Mouse (Mus musculus): ENCODE measurements at regions not wholly inside any gene's neighbourhood (a gene's known extent, or its start where the extent isn't known, plus 50 kb on each side); places are given as distances from the start of the nearest gene placed in this dataset.

DNA sequence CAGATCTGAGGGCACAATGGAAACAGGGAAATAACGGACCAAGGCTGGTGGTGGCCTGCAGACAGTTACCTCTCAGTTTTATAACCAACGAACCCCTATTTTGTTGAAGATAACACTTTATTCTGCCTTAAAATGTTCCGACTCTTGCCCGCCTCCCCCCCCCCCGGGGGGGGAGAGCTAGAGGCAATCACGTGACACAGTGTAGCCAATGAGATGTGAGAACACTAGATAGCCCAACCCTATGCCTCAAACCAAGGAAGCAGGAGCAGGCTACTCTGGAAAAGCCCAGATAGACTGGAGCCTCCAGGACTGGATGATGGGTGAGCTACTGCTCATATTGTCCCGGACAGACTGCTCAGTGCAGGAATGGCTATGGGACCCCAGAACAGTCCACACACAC, 272.9 kb downstream of the Ptpru start:
- DNase-seq (ENCODE audit: low read depth, low spot score): no peak

DNA sequence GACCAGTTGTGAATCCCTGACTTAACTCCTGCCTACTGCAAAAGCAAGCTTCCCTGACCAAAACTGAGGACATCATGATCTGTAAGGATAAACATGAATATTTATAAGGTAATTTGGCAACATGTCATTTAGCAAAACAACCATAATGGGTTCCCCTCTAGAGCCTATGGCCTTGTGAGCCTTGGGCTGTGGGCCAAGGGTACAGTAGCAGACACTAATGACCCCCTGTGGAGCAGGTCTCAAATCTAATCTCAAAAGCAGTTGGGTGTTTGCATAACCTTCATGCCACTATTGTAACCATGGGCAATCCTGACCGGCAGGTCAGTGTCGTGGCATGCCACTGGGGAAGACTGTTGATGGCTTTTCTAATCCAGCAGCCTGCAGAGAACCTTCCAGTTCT, 270.8 kb downstream of the Ptpru start:
- no peak for DNase-seq (ENCODE audit: low read depth, low spot score)

DNA sequence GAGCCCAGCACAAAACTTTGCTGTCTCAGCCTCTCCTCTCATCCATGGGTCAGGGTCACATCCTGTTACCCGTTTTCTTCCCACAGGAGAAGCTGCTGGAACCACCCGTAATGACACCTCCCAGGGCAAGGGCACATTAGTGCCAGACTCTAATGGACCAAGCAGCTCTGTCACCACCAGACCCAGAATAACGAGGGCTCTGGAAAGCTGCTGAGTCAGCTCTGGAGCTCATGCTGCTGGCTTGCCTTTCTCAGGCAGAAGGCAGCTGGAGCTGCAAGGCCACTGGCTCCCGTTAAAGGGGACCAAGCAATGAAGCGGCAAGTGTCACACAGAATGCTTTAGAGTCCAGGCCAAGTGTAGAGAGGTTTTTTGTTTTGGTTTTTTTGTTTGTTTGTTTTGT, 268.9 kb downstream of the Ptpru start:
- no peak for DNase-seq (ENCODE audit: low read depth, low spot score)

DNA sequence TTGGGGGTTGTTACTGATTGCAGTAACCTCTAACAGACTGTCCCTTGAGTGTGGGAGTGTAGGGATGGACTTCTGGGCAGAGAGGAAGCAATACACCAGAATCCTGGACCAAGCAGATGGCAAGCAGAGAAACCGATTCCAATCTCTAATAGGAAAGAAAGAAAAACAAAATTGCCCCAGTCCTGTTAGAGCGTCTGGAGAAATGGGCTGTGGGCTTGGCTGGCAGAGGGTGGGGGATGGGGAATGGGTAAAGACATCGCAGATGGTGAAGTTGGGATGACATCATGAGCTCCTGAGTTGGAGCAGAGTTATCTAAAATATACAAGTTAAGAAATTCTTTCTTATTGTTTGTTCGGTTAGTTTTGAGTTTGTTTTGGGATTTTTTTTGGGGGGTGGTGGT, 260.5 kb downstream of the Ptpru start:
- DNase-seq (ENCODE audit: low read depth, low spot score): no peak

DNA sequence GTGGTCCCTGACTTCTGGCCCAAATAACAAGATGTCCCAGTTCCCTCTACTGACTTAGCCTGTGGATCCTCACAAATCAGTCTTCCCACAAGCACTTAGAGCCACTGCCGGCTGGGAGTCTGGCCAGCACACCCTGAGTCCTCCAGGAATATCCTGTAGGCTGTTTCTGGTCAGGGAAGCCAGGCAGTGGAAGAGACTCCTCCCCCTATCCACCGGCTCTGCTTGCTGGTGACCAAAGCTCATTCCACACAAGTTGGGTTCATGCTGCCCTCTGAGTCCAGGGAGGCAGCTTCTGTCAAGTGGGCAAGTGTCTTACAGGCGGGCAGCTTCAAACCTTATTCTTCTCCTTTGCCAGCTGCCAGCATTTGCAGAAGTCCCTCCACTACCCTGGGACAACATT, 252.1 kb downstream of the Ptpru start:
- no peak for DNase-seq (ENCODE audit: low read depth, low spot score)

DNA sequence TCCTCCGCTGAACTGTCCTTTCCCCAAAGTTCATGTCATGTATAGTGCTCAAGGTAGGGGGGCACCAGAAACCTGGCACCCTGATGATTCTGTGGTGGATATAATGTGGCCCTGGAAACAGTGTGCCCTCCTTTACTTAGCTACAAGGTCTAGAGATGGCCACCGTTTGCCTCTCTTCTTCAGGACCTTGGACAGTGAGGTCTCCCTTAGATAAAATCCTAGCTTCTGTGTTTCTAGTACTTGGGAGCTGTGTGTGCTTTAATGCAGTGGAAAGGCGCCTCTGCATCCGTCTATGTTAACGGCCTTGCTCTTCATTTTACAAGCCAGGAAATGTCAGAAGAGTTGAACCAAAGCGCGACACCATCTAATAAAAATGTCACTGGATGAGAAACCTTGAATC, 250.6 kb downstream of the Ptpru start:
- peak; percentile 2 for DNase-seq (ENCODE audit: low read depth, low spot score)

DNA sequence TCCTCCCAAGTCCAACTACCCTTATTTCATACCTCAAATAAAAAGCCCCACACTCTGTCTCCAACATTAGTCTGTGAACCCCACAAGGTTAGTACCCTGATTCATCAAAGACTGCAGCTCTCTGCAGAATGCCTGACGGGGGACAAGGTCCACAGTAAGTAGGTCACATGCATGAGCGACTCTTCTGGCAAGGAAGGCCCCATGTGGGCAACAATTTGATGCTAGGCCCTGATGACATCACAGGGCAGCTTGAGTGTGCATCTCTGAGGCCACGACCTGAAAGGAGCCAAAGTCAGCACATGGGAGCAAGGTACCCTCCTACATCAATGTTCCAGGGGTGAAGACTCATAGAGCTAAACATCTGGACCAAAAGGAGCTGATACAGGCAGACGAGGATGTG, 248.0 kb downstream of the Ptpru start:
- no peak for DNase-seq (ENCODE audit: low read depth, low spot score)

DNA sequence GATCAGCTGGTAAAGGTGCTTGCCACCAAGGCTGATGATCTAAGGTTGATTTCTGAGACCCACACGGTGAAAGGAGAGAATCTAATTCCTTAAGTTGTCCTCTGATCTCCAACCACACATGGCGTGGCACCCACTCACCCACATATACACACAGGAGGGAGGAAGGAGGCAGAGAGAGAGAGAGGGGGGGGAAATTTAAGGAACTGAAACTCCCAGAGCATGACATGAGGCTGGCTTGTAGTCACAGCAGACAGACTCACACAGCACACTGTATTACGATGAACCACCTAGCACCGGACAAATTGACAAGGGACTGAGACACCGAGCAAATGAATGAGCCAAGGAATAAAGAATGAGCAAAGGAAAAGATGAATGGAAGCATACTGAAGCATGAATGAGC, 246.6 kb downstream of the Ptpru start:
- DNase-seq (ENCODE audit: low read depth, low spot score): no peak

DNA sequence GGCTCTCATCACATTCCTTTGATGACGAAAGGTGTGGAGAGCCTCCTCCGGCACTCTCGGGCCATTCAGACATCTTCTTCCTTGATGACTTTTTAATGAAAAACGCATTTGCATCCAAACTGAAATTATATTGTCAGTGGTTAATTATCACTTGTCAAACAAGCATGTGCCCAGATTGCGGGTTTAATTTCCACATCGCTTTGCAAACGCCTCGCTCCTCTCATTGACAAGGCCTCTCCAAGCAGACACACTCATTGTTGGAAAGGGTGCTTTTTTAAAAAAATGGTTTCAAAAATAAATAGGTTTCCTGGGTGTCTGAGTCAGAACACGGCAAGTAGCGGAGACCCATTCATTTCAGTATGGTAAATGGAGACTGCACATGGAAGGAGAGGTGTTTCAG, 240.1 kb downstream of the Ptpru start:
- DNase-seq (ENCODE audit: low read depth, low spot score): no peak

DNA sequence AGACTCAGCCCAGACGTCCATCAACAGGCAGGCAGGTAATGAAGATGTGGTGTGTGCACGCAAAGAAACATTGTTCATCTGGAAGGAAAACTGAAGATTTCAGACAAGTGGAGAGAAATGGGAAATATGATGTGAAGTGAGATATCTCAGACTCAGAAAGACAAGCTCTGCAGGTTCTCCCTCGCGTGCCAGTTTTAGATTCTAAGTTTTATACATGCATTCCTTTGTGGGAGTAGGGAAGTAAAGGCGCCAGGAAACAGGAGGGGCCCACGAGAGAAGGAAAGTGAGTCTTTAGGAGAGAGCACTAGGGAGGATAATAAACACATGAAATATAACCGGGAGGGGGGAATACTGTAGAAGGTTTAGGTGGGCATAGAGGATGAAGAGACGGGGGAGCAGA, 223.7 kb downstream of the Ptpru start:
- no peak for DNase-seq (ENCODE audit: low read depth, low spot score)

DNA sequence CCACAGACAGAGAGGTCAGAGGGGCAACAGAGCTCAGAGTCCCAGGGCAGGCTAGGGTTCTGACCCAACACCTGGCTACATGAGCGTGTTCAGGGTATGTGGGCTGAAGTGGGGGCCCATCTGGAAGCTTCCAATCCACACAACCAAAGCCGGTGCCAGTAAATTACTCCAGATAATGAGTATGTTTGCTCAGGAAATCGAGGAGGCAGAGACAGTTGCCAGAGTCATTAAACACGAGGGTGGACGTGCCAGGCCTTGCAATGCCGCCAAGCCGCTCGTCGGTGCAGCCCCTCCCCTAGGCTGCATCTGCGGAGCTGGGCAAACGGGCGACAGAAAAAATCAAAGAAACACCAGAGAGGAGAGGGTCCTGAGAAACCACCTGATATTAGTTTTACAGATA, 222.5 kb downstream of the Ptpru start:
- DNase-seq (ENCODE audit: low read depth, low spot score): no peak

DNA sequence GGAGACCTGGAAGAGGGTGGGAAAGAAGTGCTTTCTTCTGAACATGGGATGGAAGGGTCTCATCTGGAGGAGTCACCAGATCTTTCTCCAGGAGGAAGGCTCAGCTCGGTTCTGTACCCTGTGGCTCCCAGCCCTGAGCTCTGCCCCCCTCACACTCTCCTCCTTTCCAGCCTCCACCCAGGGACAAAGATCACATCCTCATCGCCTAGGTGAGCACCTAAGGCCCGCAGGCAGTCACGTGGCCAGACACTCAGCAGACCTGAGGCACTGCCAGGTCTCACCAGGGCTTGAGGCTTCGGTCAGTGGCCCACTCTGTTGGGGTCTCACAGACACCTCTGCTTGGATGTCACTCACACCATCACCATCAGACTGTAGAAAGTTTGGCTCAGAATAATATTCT, 200.0 kb downstream of the Ptpru start:
- no peak for DNase-seq (ENCODE audit: low read depth, low spot score)

DNA sequence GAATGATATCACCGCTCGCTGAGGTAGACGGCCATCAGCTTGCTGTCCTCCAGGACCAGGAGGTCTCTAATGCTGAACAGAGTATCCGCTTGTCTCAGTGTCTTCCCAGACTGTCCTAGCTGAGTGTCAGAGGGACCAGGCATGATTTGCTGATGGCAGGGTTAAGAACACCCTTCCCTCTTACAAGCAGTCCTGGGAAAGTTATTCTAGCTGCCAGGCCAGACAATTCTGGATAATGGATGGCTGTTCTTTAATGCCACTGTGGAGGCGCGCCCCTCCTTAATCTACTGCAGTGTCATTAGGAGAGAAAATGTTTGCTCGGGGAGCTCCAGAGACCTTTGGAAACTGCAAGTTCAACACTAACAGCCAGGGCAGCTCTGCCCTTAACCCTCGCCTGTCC, 182.1 kb downstream of the Ptpru start:
- no peak for DNase-seq (ENCODE audit: low read depth, low spot score)

DNA sequence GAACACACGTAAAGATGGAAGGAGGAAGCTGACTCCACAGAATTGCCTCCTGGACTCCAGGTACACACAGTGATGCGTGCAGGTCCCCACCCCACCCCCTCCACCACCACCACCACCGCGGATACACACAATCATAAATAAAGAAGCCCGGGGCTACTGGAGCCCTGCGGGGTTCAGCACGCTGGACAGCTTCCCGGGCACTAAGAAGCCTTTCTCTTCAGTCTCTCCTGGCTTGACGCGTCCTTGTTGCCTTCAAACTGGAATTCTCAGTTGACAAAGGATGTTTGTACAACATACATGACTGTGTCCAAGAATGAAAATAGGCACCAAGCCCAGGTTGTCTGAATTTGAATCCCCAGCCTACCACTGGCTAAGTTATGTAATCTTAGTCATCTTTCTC, 180.2 kb downstream of the Ptpru start:
- peak; percentile 1 for DNase-seq (ENCODE audit: low read depth, low spot score)

DNA sequence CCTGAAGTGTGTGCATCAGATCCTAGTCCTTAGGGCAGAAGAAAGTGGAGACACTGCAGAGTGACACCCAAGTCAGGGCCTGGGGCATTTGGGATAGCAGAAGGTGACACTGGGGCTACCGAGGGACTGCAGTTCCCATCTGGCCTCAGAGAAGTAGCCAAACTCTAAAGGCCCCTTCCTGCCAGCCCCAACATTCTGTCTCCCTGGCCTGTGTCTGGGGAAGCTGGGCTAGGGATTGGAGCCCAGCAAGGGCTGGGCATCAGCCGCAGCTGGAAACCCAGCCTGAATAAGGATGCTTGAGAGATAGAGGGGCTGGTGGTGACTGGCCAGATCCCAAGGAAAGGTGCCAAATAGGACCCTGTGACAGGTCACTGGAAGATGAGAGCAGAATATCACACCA, 177.2 kb downstream of the Ptpru start:
- no peak for DNase-seq (ENCODE audit: low read depth, low spot score)

DNA sequence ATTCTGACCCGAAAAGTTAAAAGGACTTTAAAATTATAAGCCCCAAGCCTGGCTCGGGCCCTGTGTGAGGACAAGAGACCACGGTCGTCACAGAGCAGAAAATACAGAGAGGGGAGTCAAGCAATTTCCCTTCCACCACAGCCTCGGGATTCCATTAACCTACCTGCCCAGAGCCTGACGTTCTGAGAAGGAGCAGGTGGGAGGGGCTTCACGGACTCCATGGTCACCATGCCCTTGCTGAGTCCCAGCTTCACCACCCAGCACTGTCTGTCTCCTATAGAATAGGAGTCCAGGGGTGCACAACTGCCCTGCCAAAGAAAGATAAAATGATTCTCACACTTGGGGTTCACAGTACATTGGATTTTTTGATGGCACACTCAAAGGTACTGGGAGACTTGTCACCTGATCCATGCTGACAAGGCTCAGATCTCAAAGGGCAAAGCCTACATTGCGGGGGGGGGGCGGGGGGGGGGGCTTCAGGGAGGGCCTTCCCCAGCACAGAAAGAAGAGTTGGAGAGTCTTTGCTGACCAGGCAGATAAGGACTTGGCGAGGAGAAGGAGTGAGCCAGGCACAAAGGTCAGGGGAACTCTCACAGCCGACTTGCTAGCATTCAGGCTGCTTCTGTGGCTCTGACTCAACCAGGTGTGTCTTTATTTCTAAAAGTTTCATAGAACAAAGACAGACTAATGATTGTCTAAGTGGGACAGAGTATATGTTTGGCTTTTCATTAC, 166.1 kb downstream of the Ptpru start:
- no peak for DNase-seq (ENCODE audit: low read depth, low spot score)

DNA sequence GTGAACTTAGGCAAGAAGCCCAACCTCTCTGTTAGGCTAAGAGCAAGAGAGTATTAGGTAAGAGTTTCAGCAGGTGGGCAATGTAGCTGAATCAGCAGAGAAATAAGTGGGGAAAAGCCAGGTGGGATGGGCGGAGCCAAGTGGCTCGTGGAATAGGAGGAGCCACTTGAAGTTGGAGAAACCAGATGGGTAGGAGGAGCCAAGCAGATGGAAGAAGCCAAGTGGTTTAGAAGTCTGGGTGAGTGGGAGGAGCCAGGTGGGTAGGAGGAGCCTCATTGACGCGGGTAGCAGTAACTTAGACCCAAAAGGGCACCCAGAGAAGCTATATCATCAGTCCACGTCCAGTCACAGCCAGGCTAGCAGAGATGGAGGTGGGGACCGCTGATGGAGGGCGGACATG, 160.1 kb downstream of the Ptpru start:
- no peak for DNase-seq (ENCODE audit: low read depth, low spot score)

DNA sequence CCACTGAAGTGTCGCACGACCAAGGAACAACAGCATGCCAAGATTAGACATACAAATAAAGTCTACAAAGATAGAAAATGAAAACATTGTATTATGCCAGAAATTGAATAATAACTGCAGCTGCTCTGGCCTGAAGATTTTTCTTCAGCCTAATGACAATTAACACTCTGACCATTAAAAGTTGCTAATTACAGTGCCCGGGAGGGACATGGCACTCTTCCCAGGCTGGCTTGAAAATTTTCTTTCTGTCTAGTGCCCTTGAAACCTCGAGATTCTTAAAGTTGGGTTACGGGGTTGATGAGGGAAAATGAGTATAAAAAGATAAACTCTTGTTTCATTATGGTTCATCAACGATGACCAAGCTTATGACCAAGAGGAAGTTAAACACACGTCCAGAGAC, 154.9 kb downstream of the Ptpru start:
- DNase-seq (ENCODE audit: low read depth, low spot score): no peak

DNA sequence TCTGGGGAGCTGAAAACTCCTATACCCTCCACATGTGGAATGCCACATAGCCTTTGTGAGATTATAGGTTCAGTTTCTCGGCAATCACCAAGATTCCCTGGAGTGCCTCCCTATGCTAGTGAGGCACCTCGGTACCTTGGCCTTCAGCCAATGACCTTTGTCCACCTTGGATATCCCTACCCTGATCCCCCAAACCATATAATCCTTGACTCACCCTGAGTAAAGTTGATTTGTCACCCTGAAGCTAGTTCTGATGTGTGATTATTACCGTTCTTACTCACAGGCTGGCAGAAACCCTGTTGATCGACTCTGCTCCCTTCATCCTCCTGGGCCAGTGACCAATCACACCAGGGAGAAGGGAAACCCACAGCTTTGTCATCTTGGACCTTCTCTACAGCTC, 152.5 kb downstream of the Ptpru start:
- no peak for DNase-seq (ENCODE audit: low read depth, low spot score)

DNA sequence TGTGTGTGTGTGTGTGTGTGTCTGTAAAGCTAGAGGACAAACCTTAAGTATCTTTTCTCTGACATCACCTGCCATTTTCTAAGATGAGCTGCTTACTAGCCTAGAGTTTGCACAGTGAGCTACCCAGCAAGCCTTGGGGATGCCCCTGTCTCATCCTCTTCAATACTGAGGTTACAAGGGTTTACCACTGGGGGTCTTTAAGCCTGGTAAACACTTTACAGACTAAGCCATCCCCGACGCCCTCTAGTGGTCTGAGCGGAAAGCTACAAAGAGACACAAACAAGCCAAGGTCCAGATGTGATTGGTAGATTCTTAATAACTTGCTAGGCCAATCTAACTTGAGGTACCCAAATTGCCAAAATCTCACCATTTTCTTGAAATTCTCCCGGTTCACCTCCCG, 143.9 kb downstream of the Ptpru start:
- DNase-seq (ENCODE audit: low read depth, low spot score): peak; percentile 7

DNA sequence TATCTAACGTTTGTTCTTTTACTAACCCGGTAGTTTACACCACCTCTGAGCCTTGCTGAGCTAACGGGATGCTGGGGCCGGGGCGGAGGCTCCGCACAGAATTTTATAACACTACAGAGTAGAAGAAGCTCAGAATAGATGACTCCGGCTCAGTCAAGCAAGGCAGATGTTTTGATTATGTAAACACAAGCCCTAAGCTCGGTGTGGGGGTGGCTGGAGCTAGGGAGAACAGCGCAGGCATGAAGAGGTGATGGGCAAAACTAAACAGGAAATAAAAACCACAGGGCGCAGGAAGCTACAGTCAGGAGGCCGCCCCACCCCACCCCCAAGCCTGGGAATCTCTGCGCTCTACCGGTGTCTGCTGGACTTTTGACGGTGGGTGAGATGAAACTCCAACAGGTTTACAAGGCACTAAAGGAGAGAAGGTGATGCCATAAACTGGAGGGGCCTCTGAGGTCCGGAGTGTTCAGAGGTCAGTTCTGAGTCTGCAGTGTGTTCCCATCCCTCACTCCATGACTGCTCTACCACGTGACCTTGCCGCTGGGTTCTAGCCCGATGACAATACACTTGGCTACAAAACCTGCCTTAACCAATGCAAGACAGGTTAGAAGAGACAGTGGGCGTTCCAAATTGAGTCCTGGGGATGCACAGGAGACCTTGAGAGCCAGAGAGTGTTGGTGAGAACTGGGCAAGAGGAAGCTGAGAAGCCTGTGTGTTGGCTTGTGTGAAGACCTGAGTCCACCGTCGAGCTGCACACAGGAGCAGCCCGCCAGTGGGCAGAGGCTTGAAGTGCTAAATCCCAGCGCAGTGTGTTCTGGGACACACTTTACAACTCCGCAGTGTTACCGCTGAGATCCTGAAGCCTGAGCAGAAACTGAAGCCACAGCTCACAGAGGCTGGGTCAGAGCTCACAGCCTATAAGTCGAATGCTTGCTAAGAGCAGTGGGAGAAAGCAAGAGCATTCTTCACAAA, 141.9 kb downstream of the Ptpru start:
- DNase-seq (ENCODE audit: low read depth, low spot score): no peak
